Mouse (Mus musculus) kidney, embryonic 15.5 days (tissue): Measurements from ENCODE around the gene Gal. TPM values are rescaled to one million over a fixed set of nuclear protein-coding genes. Genes with fewer than 3 reads are reported as not detected.

Experiments used
- ATAC-seq: fragments of 200-750 bp; cut with Nextera tagmentation; replicated peaks from 2 replicates; pipeline ENCODE4 v1.8.0; 2017; ENCODE audit warnings: moderate TSS enrichment; ENCODE audit not compliant: low FRiP score
- H3K27ac ChIP-seq: fragments of 300-500 bp; sonication (generic); 2 replicates; pipeline ENCODE4 v1.5.1; 2015; ENCODE audit warnings: mild to moderate bottlenecking, inconsistent platforms
- H3K27me3 ChIP-seq: fragments of 300-500 bp; sonication (generic); 2 replicates; pipeline ENCODE4 v1.6.1; 2015; ENCODE audit warnings: inconsistent platforms
- H3K36me3 ChIP-seq: fragments of 300-500 bp; sonication (generic); 2 replicates; pipeline ENCODE4 v1.6.1; 2015; ENCODE audit warnings: inconsistent platforms
- H3K4me1 ChIP-seq: fragments of 300-500 bp; sonication (generic); 2 replicates; pipeline ENCODE4 v1.6.1; 2015; ENCODE audit warnings: inconsistent platforms
- H3K4me2 ChIP-seq: fragments of 300-500 bp; sonication (generic); 2 replicates; pipeline ENCODE4 v1.6.1; 2015; ENCODE audit warnings: moderate library complexity, mild to moderate bottlenecking, inconsistent platforms
- H3K4me3 ChIP-seq: fragments of 300-500 bp; sonication (generic); replicated peaks from 2 replicates; pipeline ENCODE4 v1.5.1; 2015; ENCODE audit warnings: mild to moderate bottlenecking, inconsistent platforms
- H3K9ac ChIP-seq: fragments of 300-500 bp; sonication (generic); 2 replicates; pipeline ENCODE4 v1.6.1; 2015; ENCODE audit warnings: mild to moderate bottlenecking, inconsistent platforms
- H3K9me3 ChIP-seq: fragments of 300-500 bp; sonication (generic); replicated peaks from 2 replicates; pipeline ENCODE4 v1.6.1; 2016; ENCODE audit warnings: inconsistent platforms
- WGBS: fragments of 180-500 bp; shearing (Covaris S2); methylation state at CpG from one replicate; pipeline ENCODE4 v1.1.7; 2015; ENCODE audit warnings: mixed read lengths; 5-methylcytosine and 5-hydroxymethylcytosine counted together
- polyA plus RNA-seq: library from polyadenylated mRNA; unstranded; fragments of >200 nt; fragmentation: Nextera tagmentation; extraction: Ambion mirVana; gene quantifications from 2 replicates; pipeline ENCODE4 v1.2.1, GENCODE M21; 2015

Gene Gal
- polyA plus RNA-seq, 1 experiment from 2014 or later, result 1.2 TPM

DNA sequence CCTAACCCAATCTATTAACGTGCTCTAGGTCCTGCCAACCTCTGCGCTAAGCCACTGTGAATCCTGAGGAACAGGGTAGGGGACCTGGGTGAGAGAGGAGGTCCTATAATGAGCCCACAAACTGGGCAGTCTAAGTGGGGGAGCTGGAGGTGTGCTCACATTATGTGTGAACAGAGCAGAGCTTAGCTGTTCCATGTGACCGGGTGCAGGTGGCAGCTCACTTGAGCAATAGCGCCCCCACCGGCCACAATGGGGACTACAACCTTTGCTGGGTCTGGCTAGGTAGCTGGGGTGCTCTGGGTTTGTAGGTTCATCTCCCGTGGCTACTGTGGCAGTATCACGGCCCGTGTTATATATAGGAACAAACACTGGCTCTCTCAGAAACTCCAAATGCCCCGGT, 22.5 kb upstream of the Gal start:
- no peak overlapping the region for H3K4me3 ChIP-seq
- H3K4me2 ChIP-seq, result no peak overlapping the region
- no peak for ATAC-seq
- no peaks in the 10 kb centered on the region for H3K4me1 ChIP-seq
- no peak overlapping the region for H3K27ac ChIP-seq
- WGBS, result 64% methylated on average over 9 of the region's 9 CpGs
- H3K36me3 ChIP-seq, result no peaks in the 10 kb centered on the region
- H3K27me3 ChIP-seq, result peaks cover 6% of the 10 kb centered on the region; the same call in 1 of the 2 replicates
- H3K9me3 ChIP-seq, result no peaks in the 10 kb centered on the region
- H3K9ac ChIP-seq, result no peak overlapping the region

DNA sequence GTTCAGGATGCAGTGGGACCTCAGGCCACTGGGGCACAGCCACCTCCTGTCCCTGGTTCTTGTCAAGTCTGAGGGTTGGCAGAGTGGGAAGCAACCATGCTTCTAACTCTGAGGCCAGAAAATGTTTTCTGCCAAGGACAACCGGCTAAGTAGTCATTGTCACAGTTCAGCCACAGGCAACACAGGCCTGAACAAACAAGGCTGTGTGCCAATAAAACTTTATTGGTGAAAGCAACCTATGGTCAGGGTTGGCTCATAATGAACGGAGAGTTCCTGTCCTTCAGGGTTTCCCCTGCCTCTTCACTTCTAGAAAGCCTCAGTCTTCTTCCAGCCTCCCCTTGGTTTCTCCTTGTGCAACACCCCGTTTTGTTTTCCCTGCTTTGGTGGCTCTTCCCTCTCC, 21.5 kb upstream of the Gal start:
- no peak overlapping the region for H3K9ac ChIP-seq
- H3K4me2 ChIP-seq, result no peak overlapping the region
- ATAC-seq, result no peak
- no peaks in the 10 kb centered on the region for H3K36me3 ChIP-seq
- H3K4me3 ChIP-seq, result no peak overlapping the region
- no peaks in the 10 kb centered on the region for H3K9me3 ChIP-seq
- WGBS, result 65% methylated on average over 3 of the region's 3 CpGs
- H3K27me3 ChIP-seq, result peaks cover 6% of the 10 kb centered on the region; the same call in 1 of the 2 replicates
- no peak overlapping the region for H3K27ac ChIP-seq
- no peaks in the 10 kb centered on the region for H3K4me1 ChIP-seq

DNA sequence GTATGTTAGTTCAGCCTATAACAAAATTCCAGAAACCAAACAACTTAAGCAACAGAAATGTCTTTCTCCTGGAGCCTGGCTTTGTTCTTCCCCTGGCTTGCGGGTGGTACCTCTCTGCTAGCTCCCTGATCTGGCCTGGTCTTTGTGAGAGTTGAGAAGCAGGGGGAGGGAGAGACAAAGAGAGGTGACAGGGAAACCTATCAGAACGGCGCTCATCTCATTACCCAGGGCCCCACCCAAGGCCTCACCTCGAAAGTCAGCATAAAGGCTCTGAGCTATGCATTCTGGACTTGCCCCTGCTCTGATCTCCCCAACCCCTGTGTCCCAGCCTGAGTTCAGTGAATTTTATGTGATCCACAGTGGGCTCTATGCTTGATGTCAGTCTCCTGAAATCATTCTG, 20.3 kb upstream of the Gal start:
- no peaks in the 10 kb centered on the region for H3K27me3 ChIP-seq
- no peaks in the 10 kb centered on the region for H3K36me3 ChIP-seq
- no peak for ATAC-seq
- H3K27ac ChIP-seq, result no peak overlapping the region
- H3K9ac ChIP-seq, result no peak overlapping the region
- no peak overlapping the region for H3K4me3 ChIP-seq
- H3K4me1 ChIP-seq, result no peaks in the 10 kb centered on the region
- 43% methylated on average over 4 of the region's 4 CpGs for WGBS
- no peak overlapping the region for H3K4me2 ChIP-seq
- no peaks in the 10 kb centered on the region for H3K9me3 ChIP-seq

DNA sequence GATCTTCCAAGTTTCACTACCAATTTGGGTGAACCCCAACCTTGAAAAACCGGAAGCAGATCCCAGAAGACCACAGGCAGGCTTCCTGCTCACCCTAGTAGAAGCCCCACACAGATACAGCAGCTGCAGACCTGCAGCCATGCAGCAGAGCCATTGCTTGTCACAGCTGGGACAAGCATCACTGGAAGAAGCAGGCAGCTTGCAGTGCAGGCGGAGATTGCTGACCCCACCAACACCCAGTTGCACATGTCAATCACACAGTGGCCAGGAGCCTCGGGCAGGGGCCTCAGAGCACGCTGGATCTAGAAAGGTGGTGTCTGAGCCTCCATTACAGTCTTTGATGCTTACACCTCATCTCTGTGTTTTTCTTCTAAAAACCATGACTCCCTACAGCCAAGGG, 19.8 kb upstream of the Gal start:
- no peaks in the 10 kb centered on the region for H3K9me3 ChIP-seq
- no peak for ATAC-seq
- no peak overlapping the region for H3K27ac ChIP-seq
- no peaks in the 10 kb centered on the region for H3K27me3 ChIP-seq
- H3K4me2 ChIP-seq, result no peak overlapping the region
- H3K4me1 ChIP-seq, result no peaks in the 10 kb centered on the region
- no peak overlapping the region for H3K4me3 ChIP-seq
- WGBS, result 27% methylated on average over 4 of the region's 4 CpGs
- H3K36me3 ChIP-seq, result no peaks in the 10 kb centered on the region
- no peak overlapping the region for H3K9ac ChIP-seq

DNA sequence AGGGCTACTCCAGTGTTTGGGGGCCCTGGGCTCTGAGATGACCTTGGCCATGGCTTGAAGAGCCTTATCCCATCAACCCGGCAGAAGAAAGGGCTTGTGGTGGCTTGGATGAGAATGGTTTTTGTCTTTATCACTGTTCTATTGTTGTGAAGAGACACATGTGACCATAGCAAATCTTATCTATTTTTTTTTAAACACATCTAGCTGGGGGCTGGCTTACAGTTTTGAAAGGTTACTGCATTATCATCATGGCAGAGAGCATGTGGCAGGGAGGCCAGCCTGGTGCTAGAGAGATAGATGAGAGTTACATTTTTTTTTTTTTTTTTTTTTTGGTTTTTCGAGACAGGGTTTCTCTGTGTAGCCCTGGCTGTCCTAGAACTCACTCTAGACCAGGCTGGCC, 17.6 kb upstream of the Gal start:
- Histone ChIP-seq H3K36me3 (no peaks in the 10 kb centered on the region), H3K4me1 (no peaks in the 10 kb centered on the region), H3K27me3 (no peaks in the 10 kb centered on the region), H3K4me2 (no peak overlapping the region), H3K9me3 (no peaks in the 10 kb centered on the region), H3K4me3 (no peak overlapping the region), H3K9ac (no peak overlapping the region), H3K27ac (no peak overlapping the region)
- 98% methylated on average over 2 of the region's 2 CpGs for WGBS
- no peak for ATAC-seq

DNA sequence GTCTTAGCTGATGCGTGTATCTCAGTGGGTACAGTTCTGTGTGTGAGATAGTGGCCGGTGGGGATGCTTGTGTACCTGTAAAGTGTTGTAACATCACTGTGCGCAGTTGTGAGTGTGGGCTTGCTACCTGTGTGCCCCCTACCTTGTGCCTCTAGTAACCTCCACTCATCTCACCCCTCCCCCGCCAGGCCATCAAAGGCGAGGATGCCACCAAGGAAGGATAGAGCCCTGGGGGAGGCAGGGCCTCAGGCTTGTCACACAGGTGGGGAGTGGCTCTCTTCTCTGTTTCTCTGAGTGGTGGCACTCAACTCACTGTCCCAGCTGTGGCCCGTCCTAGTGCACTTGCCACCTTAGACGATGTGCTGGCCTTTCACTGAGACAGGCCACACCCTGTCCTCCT, 16.7 kb upstream of the Gal start:
- no peak overlapping the region for H3K4me2 ChIP-seq
- H3K27ac ChIP-seq, result no peak overlapping the region
- no peak for ATAC-seq
- H3K4me1 ChIP-seq, result no peaks in the 10 kb centered on the region
- H3K4me3 ChIP-seq, result no peak overlapping the region
- no peaks in the 10 kb centered on the region for H3K27me3 ChIP-seq
- H3K36me3 ChIP-seq, result no peaks in the 10 kb centered on the region
- H3K9ac ChIP-seq, result no peak overlapping the region
- no peaks in the 10 kb centered on the region for H3K9me3 ChIP-seq
- WGBS, result 61% methylated on average over 7 of the region's 7 CpGs

DNA sequence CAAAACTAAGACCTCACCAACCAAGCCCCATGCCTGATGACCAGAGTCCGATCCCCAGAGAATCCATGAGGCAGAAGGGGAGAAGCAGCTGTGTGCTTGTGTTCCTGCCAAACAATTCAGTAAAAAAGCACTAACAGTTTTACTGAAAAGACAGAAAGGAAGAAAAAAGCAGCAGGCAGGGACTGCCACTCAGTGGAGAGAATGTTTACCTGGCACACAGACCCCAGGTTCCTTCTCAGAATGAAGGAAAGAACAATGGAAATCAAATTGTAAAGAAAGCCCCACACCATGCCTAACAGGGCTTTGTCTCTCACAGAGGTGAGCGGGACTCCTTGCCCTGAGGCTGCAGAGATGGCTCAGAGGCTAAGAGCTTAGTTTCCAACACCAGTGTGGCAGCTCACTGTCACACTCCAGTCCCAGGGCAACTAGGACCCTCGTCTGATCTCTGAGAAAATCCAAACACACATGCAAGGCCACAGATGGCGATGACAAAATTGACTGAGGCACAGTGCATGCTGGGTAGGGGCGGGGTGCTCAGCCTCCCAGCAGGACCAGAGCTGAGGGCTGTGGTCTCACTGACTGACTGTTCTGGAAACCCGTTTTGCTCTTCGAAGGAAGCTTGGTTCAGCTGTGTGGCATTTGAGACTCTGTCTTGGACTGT, 14.9 kb upstream of the Gal start:
- Histone ChIP-seq H3K9me3 (no peaks in the 10 kb centered on the region), H3K4me3 (no peak overlapping the region), H3K9ac (no peak overlapping the region), H3K4me1 (no peaks in the 10 kb centered on the region), H3K27ac (no peak overlapping the region), H3K4me2 (no peak overlapping the region), H3K27me3 (no peaks in the 10 kb centered on the region), H3K36me3 (no peaks in the 10 kb centered on the region)
- WGBS, result 69% methylated on average over 7 of the region's 7 CpGs
- no peak for ATAC-seq

DNA sequence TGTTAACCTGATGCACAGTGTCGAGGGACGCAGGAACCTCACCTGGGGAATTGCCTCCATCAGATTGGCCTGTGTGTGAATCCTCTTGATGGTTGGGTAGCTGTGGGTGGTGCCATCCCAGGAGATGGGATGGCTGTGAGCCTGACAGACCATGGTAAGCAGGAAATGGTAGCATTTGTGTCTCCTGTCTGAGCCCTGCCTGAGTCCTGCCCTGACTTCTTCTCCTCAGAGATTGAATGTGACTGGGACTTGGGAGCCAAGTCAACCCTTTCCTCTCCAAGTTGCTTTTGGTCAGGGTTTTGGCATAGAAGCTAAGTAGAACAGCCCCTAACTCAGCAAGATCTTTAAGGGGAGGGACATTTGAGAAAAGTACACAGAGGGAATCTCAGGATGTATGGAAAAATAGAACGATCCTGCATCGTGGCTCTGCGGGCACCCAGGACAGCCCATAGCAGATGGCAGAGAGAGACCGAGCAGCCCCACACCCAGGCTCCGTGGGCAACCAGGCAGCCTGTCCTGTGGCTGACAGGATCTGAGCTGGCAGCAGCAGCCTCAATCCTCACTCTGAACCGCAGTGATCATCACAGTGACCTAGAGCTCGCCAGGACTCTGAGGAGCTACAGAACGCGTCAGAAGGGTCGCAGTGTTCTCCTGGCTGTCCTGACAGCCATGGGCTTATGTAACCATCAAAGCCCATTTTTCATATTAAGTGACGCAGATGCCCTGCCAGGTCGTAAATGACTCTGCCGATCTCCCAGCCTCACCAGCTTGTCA, 13.9 kb upstream of the Gal start:
- Histone ChIP-seq H3K9ac (no peak overlapping the region), H3K4me1 (no peaks in the 10 kb centered on the region), H3K4me2 (no peak overlapping the region), H3K27me3 (no peaks in the 10 kb centered on the region), H3K27ac (no peak overlapping the region), H3K36me3 (no peaks in the 10 kb centered on the region), H3K4me3 (no peak overlapping the region), H3K9me3 (no peaks in the 10 kb centered on the region)
- ATAC-seq, result no peak
- WGBS, result 77% methylated on average over 15 of the region's 15 CpGs

DNA sequence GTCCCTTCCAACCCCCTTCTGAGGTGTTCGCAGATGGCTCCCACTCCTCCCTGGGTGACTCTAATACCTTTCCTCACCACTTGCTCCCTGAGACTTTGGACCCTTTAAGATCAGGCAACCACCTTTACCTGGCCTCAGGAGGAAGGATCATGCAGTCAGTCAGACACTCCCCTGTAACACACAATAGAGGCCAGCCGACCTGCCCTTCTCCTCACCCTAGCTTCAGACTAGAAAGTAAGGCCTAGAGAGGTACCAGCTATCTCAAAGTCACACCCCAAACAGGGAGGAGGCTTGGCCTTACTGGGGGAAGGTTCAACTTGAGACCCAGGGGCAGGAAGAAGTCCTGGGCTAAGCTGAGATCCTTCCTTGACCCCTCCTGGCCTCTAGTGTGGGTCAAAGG, 9.9 kb upstream of the Gal start:
- Histone ChIP-seq H3K9ac (no peak overlapping the region), H3K4me3 (no peak overlapping the region), H3K27ac (no peak overlapping the region), H3K4me1 (no peaks in the 10 kb centered on the region), H3K9me3 (no peaks in the 10 kb centered on the region), H3K27me3 (no peaks in the 10 kb centered on the region), H3K4me2 (no peak overlapping the region), H3K36me3 (no peaks in the 10 kb centered on the region)
- WGBS, result 75% methylated on average over 2 of the region's 2 CpGs
- no peak for ATAC-seq

DNA sequence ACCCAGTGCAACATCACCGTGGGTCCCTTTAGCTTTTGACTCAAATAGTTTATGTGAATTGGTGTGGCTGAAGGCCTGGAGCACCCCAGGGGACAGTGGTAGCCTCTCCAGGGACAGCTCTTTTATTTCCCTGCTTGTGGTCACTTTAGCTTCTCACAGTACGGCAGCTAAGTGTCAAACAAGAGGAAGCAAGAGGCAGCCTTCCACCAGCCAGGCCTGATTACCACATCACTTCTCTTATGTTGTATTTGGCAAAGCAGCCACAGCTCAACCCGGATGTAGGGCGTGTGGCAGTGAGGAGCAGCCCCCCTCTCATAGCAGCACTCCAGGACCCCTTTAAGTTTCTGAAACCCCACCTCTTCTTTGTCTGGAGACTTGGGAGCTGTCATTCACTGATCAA, 8.6 kb upstream of the Gal start:
- Histone ChIP-seq H3K9ac (no peak overlapping the region), H3K36me3 (no peaks in the 10 kb centered on the region), H3K4me3 (no peak overlapping the region), H3K27me3 (no peaks in the 10 kb centered on the region), H3K4me1 (no peaks in the 10 kb centered on the region), H3K4me2 (no peak overlapping the region), H3K27ac (no peak overlapping the region), H3K9me3 (0 out of 2 replicates have a peak, but pooled peaks cover 3% of the 10 kb centered on the region)
- 38% methylated on average over 4 of the region's 4 CpGs for WGBS
- ATAC-seq, result no peak

DNA sequence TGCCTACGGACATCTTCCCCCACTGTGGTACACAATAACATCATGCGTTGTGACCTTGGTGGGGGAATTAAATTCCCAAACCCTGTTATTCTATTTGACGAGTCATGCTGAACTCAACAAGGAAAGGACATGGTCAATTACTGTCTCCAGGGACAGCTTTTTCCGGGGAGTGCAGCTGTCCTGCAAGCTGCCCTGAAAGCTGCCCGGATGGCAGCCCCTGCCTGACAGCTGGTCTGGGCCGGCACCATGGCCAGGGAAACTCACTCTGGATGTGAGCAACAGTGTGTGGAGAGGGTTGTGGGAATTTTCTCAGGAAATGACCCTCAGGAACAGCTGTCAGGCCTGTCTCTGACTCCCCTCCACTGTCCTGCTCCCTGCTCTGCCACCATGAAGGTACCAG, 8.1 kb upstream of the Gal start:
- no peak for ATAC-seq
- Histone ChIP-seq H3K4me1 (no peaks in the 10 kb centered on the region), H3K9ac (no peak overlapping the region), H3K36me3 (no peaks in the 10 kb centered on the region), H3K4me2 (no peak overlapping the region), H3K27me3 (no peaks in the 10 kb centered on the region), H3K4me3 (no peak overlapping the region), H3K27ac (no peak overlapping the region), H3K9me3 (0 out of 2 replicates have a peak, but pooled peaks cover 4% of the 10 kb centered on the region)
- WGBS, result 51% methylated on average over 6 of the region's 6 CpGs

DNA sequence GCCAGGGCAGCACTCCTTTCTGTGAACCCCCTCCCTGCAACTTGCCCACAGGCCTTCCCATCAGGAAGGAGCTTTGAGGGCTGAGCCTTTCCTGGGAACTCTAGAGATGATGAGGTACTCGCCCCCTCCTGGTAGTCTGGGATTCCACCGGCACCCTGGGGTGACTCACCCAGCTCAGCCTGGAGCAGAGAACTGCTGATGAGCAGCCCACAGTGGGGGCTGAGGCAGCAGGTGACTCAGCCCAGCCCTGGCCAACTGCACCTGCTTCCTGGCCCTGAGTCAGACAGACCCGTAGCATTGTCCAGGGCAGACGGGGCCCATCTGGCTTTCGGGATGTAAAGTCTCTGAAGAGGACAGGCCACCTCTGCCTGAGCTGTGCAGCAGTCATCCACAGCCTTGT, 4.9 kb upstream of the Gal start:
- no peak overlapping the region for H3K4me3 ChIP-seq
- H3K27ac ChIP-seq, result no peak overlapping the region
- no peak overlapping the region for H3K9ac ChIP-seq
- H3K36me3 ChIP-seq, result no peaks in the 10 kb centered on the region
- H3K9me3 ChIP-seq, result 0 out of 2 replicates have a peak, but pooled peaks cover 4% of the 10 kb centered on the region
- H3K27me3 ChIP-seq, result peaks cover 16% of the 10 kb centered on the region
- no peak for ATAC-seq
- H3K4me1 ChIP-seq, result peaks cover 4% of the 10 kb centered on the region
- 51% methylated on average over 5 of the region's 5 CpGs for WGBS
- H3K4me2 ChIP-seq, result no peak overlapping the region
